Mouse (Mus musculus): ENCODE results near the gene Emc8. TPM values are rescaled to one million over a fixed set of nuclear protein-coding genes. Genes with fewer than 3 reads are reported as not detected.

Emc8 gene
- total and polyA plus RNA-seq, 2 experiments from 2014 or later, result 45.4 to 134 TPM

GRCm38 (mm10) chr8:120686051-120686450, 17.7 kb upstream of the Emc8 start:
- Histone ChIP-seq H3K4me2 (ENCODE audit: low read depth, low read length) (no peak overlapping the region), H3K36me3 (replicated peaks; ENCODE audit: control insufficient read depth, insufficient read depth, low read length) (no peaks in the 10 kb centered on the region), H3K9ac (replicated peaks; ENCODE audit: low read depth, low read length) (no peak overlapping the region), H3K9me3 (replicated peaks; ENCODE audit: control insufficient read depth, low read length) (no peaks in the 10 kb centered on the region), H3K27ac (ENCODE audit: low read depth) (no peak overlapping the region), H3K4me3 (ENCODE audit: low read depth, low read length) (no peak overlapping the region), H3K4me1 (ENCODE audit: control insufficient read depth, insufficient read depth) (no peaks in the 10 kb centered on the region), H3K27me3 (ENCODE audit: control insufficient read depth, insufficient read depth, low read length) (0 out of 2 replicates have a peak, but pooled peaks cover 4% of the 10 kb centered on the region)
- WGBS, result 74% methylated on average over 13 of the region's 13 CpGs
- ATAC-seq (ENCODE audit: insufficient read depth, low read depth) (no peak), DNase-seq (ENCODE audit: low spot score) (no peak)
- TF ChIP-seq EP300 (IDR thresholded peaks at IDR 0.05; ENCODE audit: low read depth) (no peak), CTCF (IDR thresholded peaks at IDR 0.05; ENCODE audit: low read depth) (no peak)

GRCm38 (mm10) chr8:120685591-120685990, 17.2 kb upstream of the Emc8 start:
- DNase-seq (ENCODE audit: low spot score) (no peak), ATAC-seq (ENCODE audit: insufficient read depth, low read depth) (no peak)
- Histone ChIP-seq H3K36me3 (replicated peaks; ENCODE audit: control insufficient read depth, insufficient read depth, low read length) (no peaks in the 10 kb centered on the region), H3K4me3 (ENCODE audit: low read depth, low read length) (no peak overlapping the region), H3K27me3 (ENCODE audit: control insufficient read depth, insufficient read depth, low read length) (0 out of 2 replicates have a peak, but pooled peaks cover 6% of the 10 kb centered on the region), H3K9ac (replicated peaks; ENCODE audit: low read depth, low read length) (no peak overlapping the region), H3K4me2 (ENCODE audit: low read depth, low read length) (no peak overlapping the region), H3K27ac (ENCODE audit: low read depth) (no peak overlapping the region), H3K4me1 (ENCODE audit: control insufficient read depth, insufficient read depth) (no peaks in the 10 kb centered on the region), H3K9me3 (replicated peaks; ENCODE audit: control insufficient read depth, low read length) (no peaks in the 10 kb centered on the region)
- WGBS, result 71% methylated on average over 8 of the region's 8 CpGs
- no peak for TF ChIP-seq CTCF (IDR thresholded peaks at IDR 0.05; ENCODE audit: low read depth)
- TF ChIP-seq EP300 (IDR thresholded peaks at IDR 0.05; ENCODE audit: low read depth), result no peak

GRCm38 (mm10) chr8:120685097-120685496, 16.7 kb upstream of the Emc8 start:
- Histone ChIP-seq H3K9me3 (replicated peaks; ENCODE audit: control insufficient read depth, low read length) (no peaks in the 10 kb centered on the region), H3K4me3 (ENCODE audit: low read depth, low read length) (no peak overlapping the region), H3K4me2 (ENCODE audit: low read depth, low read length) (no peak overlapping the region), H3K4me1 (ENCODE audit: control insufficient read depth, insufficient read depth) (no peaks in the 10 kb centered on the region), H3K27ac (ENCODE audit: low read depth) (no peak overlapping the region), H3K36me3 (replicated peaks; ENCODE audit: control insufficient read depth, insufficient read depth, low read length) (no peaks in the 10 kb centered on the region), H3K27me3 (ENCODE audit: control insufficient read depth, insufficient read depth, low read length) (0 out of 2 replicates have a peak, but pooled peaks cover 5% of the 10 kb centered on the region), H3K9ac (replicated peaks; ENCODE audit: low read depth, low read length) (no peak overlapping the region)
- ATAC-seq (ENCODE audit: insufficient read depth, low read depth), result no peak
- DNase-seq (ENCODE audit: low spot score), result no peak
- 66% methylated on average over 5 of the region's 5 CpGs for WGBS
- no peak for TF ChIP-seq CTCF (IDR thresholded peaks at IDR 0.05; ENCODE audit: low read depth)
- no peak for TF ChIP-seq EP300 (IDR thresholded peaks at IDR 0.05; ENCODE audit: low read depth)

- DNase-seq (ENCODE audit: low spot score), result no peak
- ATAC-seq (ENCODE audit: insufficient read depth, low read depth), result no peak
- Histone ChIP-seq H3K9ac (replicated peaks; ENCODE audit: low read depth, low read length) (no peak overlapping the region), H3K4me1 (ENCODE audit: control insufficient read depth, insufficient read depth) (no peaks in the 10 kb centered on the region), H3K36me3 (replicated peaks; ENCODE audit: control insufficient read depth, insufficient read depth, low read length) (no peaks in the 10 kb centered on the region), H3K9me3 (replicated peaks; ENCODE audit: control insufficient read depth, low read length) (no peaks in the 10 kb centered on the region), H3K4me3 (ENCODE audit: low read depth, low read length) (no peak overlapping the region), H3K27me3 (ENCODE audit: control insufficient read depth, insufficient read depth, low read length) (0 out of 2 replicates have a peak, but pooled peaks cover 7% of the 10 kb centered on the region), H3K4me2 (ENCODE audit: low read depth, low read length) (no peak overlapping the region), H3K27ac (ENCODE audit: low read depth) (no peak overlapping the region)
- WGBS, result 70% methylated on average over 5 of the region's 5 CpGs
- TF ChIP-seq EP300 (IDR thresholded peaks at IDR 0.05; ENCODE audit: low read depth), result no peak
These were observed 15.7 kb upstream of the Emc8 start for GRCm38 (mm10) chr8:120684082-120684481.

GRCm38 (mm10) chr8:120683602-120684001, 15.2 kb upstream of the Emc8 start:
- H3K4me3 ChIP-seq (ENCODE audit: low read depth, low read length), result no peak overlapping the region
- ATAC-seq (ENCODE audit: insufficient read depth, low read depth) (peak; percentile 72), DNase-seq (ENCODE audit: low spot score) (peak; percentile 60)
- no peaks in the 10 kb centered on the region for H3K36me3 ChIP-seq (replicated peaks; ENCODE audit: control insufficient read depth, insufficient read depth, low read length)
- TF ChIP-seq CTCF (IDR thresholded peaks at IDR 0.05; ENCODE audit: low read depth) (peak; percentile 83), EP300 (IDR thresholded peaks at IDR 0.05; ENCODE audit: low read depth) (no peak)
- H3K9me3 ChIP-seq (replicated peaks; ENCODE audit: control insufficient read depth, low read length), result no peaks in the 10 kb centered on the region
- H3K9ac ChIP-seq (replicated peaks; ENCODE audit: low read depth, low read length), result no peak overlapping the region
- 0 out of 2 replicates have a peak, but pooled peaks cover 7% of the 10 kb centered on the region for H3K27me3 ChIP-seq (ENCODE audit: control insufficient read depth, insufficient read depth, low read length)
- H3K4me1 ChIP-seq (ENCODE audit: control insufficient read depth, insufficient read depth), result no peaks in the 10 kb centered on the region
- 12% methylated on average over 10 of the region's 10 CpGs for WGBS
- H3K27ac ChIP-seq (ENCODE audit: low read depth), result no peak overlapping the region
- H3K4me2 ChIP-seq (ENCODE audit: low read depth, low read length), result no peak overlapping the region

- Histone ChIP-seq H3K27me3 (ENCODE audit: control insufficient read depth, insufficient read depth, low read length) (0 out of 2 replicates have a peak, but pooled peaks cover 7% of the 10 kb centered on the region), H3K9me3 (replicated peaks; ENCODE audit: control insufficient read depth, low read length) (no peaks in the 10 kb centered on the region), H3K27ac (ENCODE audit: low read depth) (no peak overlapping the region), H3K4me2 (ENCODE audit: low read depth, low read length) (no peak overlapping the region), H3K4me3 (ENCODE audit: low read depth, low read length) (no peak overlapping the region), H3K36me3 (replicated peaks; ENCODE audit: control insufficient read depth, insufficient read depth, low read length) (0 out of 2 replicates have a peak, but pooled peaks cover 11% of the 10 kb centered on the region), H3K9ac (replicated peaks; ENCODE audit: low read depth, low read length) (no peak overlapping the region), H3K4me1 (ENCODE audit: control insufficient read depth, insufficient read depth) (no peaks in the 10 kb centered on the region)
- TF ChIP-seq EP300 (IDR thresholded peaks at IDR 0.05; ENCODE audit: low read depth) (no peak), CTCF (IDR thresholded peaks at IDR 0.05; ENCODE audit: low read depth) (no peak)
- ATAC-seq (ENCODE audit: insufficient read depth, low read depth) (no peak), DNase-seq (ENCODE audit: low spot score) (no peak)
- WGBS, result 61% methylated on average over 10 of the region's 10 CpGs
These were observed 12.7 kb upstream of the Emc8 start for GRCm38 (mm10) chr8:120681113-120681512.

Data from heart, postnatal 0 days (tissue).